Mouse (Mus musculus): ENCODE measurements around the gene Tmprss13. TPM values are rescaled to one million over a fixed set of nuclear protein-coding genes. Genes with fewer than 3 reads are reported as not detected.
A peak's percentile ranks its signal among the peaks of the same experiment; 100 is the strongest.

The Tmprss13 gene
- total RNA-seq, 2 experiments from 2014 or later: not detected

GRCm38 (mm10) chr9:45328263-45328662 is 9.4 kb downstream of the Tmprss13 start:
- no peak for ATAC-seq (replicated peaks; ENCODE audit: poor library complexity)

- peak; percentile 42; the same call in 1 of the 2 replicates for ATAC-seq (replicated peaks; ENCODE audit: poor library complexity)
Measured at GRCm38 (mm10) chr9:45329577-45329976, 10.7 kb downstream of the Tmprss13 start.

GRCm38 (mm10) chr9:45337406-45337805 is 18.5 kb downstream of the Tmprss13 start:
- ATAC-seq (replicated peaks; ENCODE audit: poor library complexity): no peak

GRCm38 (mm10) chr9:45343066-45343465 is 24.2 kb downstream of the Tmprss13 start:
- ATAC-seq (replicated peaks; ENCODE audit: poor library complexity): no peak

- peak; percentile 50; the same call in 1 of the 2 replicates for ATAC-seq (replicated peaks; ENCODE audit: poor library complexity)
Measured at GRCm38 (mm10) chr9:45345516-45345915, 26.6 kb downstream of the Tmprss13 start.

GRCm38 (mm10) chr9:45346276-45346675 is 27.4 kb downstream of the Tmprss13 start:
- no peak for ATAC-seq (replicated peaks; ENCODE audit: poor library complexity)

GRCm38 (mm10) chr9:45348560-45348959 is 29.7 kb downstream of the Tmprss13 start:
- ATAC-seq (replicated peaks; ENCODE audit: poor library complexity): no peak

GRCm38 (mm10) chr9:45349181-45349580 is 30.3 kb downstream of the Tmprss13 start:
- ATAC-seq (replicated peaks; ENCODE audit: poor library complexity): no peak

GRCm38 (mm10) chr9:45349851-45350250 is 31.0 kb downstream of the Tmprss13 start:
- ATAC-seq (replicated peaks; ENCODE audit: poor library complexity): no peak

- no peak for ATAC-seq (replicated peaks; ENCODE audit: poor library complexity)
Measured at GRCm38 (mm10) chr9:45355192-45355591, 36.3 kb downstream of the Tmprss13 start.

GRCm38 (mm10) chr9:45358356-45358755 is 39.5 kb downstream of the Tmprss13 start:
- no peak for ATAC-seq (replicated peaks; ENCODE audit: poor library complexity)

- no peak for ATAC-seq (replicated peaks; ENCODE audit: poor library complexity)
Measured at GRCm38 (mm10) chr9:45362051-45362461, 43.2 kb downstream of the Tmprss13 start.

- ATAC-seq (replicated peaks; ENCODE audit: poor library complexity): no peak
Measured at GRCm38 (mm10) chr9:45363639-45364214, 44.8 kb downstream of the Tmprss13 start.

GRCm38 (mm10) chr9:45367716-45368115 is 48.8 kb downstream of the Tmprss13 start:
- no peak for ATAC-seq (replicated peaks; ENCODE audit: poor library complexity)

- ATAC-seq (replicated peaks; ENCODE audit: poor library complexity): no peak
Measured at GRCm38 (mm10) chr9:45368341-45368901, 49.5 kb downstream of the Tmprss13 start.

GRCm38 (mm10) chr9:45370117-45370561 is 51.2 kb downstream of the Tmprss13 start, which contains the start of gene Fxyd6:
Fxyd6 (plus strand) TSS chr9:45370185.
- no peak for ATAC-seq (replicated peaks; ENCODE audit: poor library complexity)

GRCm38 (mm10) chr9:45370616-45371336 is 51.9 kb downstream of the Tmprss13 start:
- ATAC-seq (replicated peaks; ENCODE audit: poor library complexity): no peak

GRCm38 (mm10) chr9:45371337-45371707 is 52.4 kb downstream of the Tmprss13 start:
- ATAC-seq (replicated peaks; ENCODE audit: poor library complexity): no peak

- no peak for ATAC-seq (replicated peaks; ENCODE audit: poor library complexity)
Measured at GRCm38 (mm10) chr9:45373896-45374295, 55.0 kb downstream of the Tmprss13 start.

- no peak for ATAC-seq (replicated peaks; ENCODE audit: poor library complexity)
Measured at GRCm38 (mm10) chr9:45374988-45375502, 56.1 kb downstream of the Tmprss13 start.

- no peak for ATAC-seq (replicated peaks; ENCODE audit: poor library complexity)
Measured at GRCm38 (mm10) chr9:45376427-45376826, 57.5 kb downstream of the Tmprss13 start.

- no peak for ATAC-seq (replicated peaks; ENCODE audit: poor library complexity)
Measured at GRCm38 (mm10) chr9:45376883-45377282, 58.0 kb downstream of the Tmprss13 start.
